Mouse (Mus musculus) lung, postnatal 25 days (tissue): Measurements from ENCODE around the gene Rxylt1.

Experiments used
- DNase-seq: peaks from one replicate; pipeline ENCODE4 v3.0.0; 2022; ENCODE audit warnings: low spot score

The Rxylt1 gene

DNA sequence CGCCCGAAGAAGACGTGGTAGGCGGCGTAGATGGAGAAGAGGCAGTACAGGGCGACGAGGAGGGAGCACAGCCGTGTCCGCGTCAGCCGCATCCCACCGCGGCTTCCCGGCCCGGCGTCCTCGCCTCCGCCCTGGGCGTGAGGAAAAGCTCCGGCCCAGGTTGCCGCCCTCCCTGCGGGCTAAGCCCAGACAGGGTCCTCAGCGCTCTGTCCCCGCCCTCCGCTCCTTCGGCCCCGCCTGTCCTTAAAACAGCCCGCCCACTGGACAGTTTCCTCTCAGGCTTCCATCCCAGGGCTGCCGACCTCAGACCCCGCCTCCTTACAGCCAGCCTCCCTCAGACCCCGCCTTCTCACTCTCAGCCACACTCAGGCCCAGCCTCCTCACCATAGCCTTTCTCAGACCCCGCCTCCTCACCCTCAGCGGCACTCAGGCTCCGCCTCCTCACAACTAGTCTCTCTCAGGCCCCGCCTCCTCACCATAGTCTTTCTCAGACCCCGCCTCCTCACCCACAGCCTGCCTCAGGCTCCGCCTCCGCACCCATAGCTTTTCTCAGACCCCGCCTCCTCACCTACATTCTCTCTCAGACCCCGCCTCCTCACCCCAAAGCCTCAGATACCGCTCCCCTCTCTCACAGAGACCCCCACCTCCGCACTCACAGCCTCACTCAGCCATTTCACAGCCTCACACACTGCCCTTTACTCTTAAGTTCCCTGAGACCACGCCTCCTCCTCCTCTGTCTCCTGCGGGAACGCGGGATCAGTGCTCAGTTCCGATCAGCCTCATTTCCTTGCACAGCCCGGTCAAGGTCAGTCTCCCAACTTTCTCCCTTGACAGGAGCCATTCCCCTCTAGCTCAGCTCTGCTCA lies at the start of gene Rxylt1:
Rxylt1 (minus strand) TSS at position 392 of the 865 bp plus-strand sequence.
- peak; percentile 99 for DNase-seq

DNA sequence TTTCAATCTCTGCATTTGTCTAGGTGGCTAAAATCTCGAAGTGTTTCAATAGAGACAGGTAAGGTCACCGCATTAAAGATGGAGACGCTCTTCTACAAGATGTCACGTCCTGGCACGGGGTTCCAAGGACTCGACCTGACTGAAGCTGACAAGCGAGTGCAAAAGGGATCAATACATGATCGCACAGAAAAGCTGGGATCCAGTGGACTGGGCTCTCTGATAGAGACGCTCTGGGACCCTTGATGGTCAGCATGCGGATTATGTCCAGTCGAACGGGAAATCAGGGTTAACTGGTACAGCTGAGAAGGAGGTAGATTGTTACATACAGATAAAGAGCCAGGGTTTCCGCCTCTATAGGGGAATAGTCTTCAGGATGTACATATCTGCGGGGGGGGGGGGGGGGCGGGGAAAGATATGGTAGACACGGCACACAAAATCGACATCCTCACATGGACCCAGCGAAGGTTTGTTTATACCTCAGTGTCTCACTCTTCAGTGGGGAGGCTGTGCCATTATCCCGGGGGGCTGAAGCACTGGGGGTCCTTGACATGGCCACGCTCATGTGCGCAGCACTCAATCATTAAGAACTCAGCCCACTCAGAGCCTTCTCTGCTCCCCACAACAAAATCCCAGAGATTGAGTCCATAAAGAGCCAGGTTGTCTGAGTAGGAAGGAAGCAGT lies 24.3 kb upstream of the Rxylt1 start:
- no peak for DNase-seq

DNA sequence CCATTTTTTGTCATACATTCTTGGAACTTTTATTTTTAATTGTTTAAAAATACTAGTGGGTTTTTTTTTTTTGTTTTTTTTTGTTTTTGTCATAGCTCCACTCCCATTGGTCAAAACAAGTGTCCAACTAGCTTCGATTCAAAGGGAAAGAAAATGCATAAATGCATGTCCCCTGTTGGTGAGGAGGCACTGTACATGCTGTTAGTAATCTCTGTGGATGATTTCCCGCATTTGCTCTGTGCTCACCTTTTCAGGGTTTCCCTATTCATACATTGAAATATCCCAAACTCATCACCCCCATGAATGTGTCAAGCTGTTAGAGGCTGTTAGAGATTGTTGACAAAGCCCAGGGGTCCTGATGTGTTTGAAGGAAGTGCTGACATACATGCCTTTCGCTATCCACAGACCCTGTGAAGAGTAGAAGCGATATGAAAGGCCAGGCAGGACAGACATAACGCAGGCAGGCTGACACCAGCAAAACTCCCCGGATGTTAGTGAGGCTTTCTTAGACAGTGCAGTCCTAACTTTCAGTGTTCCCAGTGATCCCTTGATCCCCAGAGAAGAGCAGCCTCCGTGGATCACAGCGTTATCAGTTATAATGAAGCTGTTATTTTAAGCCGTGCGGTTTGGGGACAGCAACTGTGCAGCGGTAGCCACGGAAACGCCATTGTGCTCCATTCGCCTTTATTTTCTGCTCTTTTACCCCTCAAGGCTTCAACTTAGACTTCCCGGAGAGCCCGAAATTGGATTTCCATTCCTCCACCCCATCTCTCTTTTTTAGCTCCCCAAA lies 23.5 kb upstream of the Rxylt1 start:
- no peak for DNase-seq

DNA sequence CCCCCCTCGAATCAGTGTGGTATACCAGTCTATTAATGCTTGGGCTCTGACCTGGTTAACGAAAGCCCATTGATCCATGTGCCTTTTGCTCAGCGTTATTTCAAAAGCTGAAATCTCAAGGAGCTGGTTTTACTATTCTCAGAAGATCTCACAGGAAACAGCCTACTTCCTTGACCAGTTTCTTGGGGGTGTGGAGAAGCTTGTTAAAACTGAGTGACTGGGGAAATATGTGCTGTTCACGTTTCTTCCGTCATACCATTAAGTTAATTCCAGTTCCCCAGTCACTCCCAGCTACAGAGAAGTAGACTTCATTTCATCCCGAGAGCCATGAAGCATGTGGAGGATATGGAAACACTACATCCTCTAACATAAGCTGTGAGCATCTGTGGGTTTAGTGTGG lies 22.3 kb upstream of the Rxylt1 start:
- no peak for DNase-seq

DNA sequence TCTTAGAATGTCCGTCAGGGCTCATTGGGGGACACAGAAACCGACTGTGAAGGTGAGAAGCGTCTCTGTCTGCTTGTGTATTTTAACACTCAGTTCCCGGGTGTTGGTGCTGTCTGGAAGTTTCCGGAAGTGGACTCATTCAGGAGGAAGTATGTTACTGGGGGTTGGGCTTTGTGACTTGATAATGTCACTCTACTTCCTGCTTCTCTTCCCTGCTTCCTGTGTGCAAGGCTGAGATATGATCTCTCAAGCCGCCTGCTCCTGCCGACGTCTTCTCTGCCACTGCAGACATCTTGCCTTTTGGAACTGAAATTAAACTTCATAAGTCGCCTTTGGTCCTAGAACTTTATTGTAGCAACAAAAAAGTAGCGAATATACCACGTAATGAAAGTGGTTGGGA lies 19.5 kb upstream of the Rxylt1 start:
- DNase-seq: no peak

DNA sequence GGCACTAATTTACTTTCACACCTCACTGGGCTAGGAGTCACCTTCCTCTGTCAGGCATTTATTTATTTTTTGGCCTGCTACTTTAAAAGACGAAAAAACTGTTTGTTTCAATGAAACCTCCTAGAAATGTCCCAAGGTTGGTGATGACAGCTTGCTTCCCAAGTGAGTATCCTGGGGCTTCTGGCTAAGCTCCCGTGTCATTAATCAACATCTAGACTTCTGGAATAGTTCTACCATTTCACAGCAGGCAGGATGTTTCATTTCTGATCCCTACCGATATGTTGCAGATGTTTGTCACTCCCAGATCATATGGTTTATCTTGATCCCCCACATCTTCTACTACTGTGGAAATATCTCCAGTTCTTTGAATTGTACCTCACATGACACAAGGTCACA lies 9.5 kb upstream of the Rxylt1 start:
- no peak for DNase-seq

DNA sequence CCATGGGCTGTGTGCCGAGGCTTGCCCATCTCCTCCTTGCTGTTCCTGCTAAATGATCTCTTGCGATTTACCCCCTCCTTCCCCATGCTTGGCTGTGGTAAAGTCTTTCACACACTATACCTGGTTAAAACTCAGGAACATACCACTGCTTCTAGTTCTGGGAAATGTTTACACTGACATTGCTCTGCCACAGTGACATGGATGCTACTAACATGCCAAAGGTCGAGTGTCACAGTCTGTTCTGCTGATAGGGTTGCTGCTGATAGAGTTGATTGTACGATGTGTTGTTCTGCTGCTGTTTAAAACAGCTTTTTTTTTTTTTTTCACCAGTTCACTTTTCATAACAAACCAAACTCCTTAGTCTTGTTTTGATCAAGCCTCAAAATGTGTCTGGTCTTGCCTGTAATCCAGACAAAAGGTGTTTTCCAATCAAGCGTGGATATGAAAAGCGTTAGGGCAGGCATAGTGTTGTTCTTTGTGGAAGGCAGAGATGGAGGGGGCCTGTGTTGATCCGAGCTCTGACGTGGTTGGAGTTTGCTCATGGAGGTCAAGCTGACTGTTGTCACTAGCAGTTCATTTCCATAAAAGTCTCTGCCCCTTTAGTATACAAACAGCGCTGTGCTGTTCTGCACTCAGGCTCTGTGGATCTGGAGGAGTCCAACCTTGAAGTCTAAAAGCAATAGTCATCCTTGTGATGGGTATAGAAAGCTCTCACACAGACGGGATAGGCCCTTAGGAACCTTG lies 8.9 kb upstream of the Rxylt1 start:
- peak; percentile 43 for DNase-seq

DNA sequence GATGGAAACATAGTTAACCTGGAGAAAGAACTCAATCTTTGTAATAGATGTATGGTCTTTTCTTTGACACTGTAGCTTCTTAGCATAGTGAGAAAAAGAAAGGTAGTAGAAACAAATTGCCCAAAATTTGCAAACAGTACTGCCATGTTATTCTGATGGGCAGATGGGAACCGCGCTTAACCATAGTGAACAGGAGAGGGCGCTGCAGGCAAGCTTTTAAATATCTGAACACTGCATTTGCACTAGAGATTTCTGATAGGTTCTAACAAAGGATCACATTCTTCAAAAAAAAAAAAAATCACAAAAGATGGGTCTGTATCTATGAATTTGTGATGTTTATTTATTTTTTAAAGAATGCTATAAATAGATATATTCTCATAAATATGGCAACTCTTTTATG lies 8.2 kb upstream of the Rxylt1 start:
- peak; percentile 54 for DNase-seq

DNA sequence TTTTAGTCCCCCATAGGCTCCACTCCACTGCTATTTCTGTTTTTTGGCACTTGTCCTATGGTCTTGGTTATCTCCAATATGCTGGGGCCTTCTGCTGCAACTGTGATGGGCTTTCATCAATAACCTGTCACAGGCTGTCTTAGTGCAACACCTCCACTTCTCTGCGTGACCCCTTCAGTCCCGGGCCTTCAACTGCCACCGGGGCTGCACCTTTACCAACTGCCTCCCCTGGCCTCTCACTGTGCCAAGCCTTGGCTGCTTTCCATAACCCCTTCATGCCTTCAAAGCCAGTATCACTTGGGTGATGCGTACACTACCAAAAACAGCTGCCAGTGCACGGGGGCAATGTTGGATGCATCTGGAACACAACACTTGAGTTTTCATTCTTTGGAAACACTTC lies 5.5 kb upstream of the Rxylt1 start:
- no peak for DNase-seq

DNA sequence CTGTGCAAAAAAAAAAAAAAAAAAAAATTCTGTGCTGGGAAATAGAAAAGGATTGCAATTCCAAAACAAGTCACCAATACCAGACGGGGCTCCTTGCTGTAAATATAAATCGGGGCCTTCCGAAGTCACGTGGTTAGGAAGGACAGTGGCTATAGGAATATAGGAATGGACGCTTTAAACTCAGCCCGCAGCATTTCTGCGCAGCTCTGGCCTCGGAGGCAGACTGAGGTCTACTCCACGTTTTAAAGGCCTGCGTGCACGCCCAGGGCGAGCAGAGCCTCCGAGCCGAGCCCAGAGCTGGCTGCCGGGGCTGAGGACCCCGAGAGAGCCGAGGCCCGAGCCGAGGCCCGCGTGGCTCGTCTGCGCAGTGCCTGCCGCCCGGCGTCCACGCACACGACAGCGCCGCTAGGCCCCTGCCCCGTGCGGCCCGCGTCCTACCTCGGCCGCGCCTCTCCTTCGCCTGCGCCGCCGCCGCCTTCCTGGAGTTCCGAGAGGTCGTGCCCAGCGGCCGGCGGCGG lies 650 bp downstream of the Rxylt1 start:
- peak; percentile 6 for DNase-seq

DNA sequence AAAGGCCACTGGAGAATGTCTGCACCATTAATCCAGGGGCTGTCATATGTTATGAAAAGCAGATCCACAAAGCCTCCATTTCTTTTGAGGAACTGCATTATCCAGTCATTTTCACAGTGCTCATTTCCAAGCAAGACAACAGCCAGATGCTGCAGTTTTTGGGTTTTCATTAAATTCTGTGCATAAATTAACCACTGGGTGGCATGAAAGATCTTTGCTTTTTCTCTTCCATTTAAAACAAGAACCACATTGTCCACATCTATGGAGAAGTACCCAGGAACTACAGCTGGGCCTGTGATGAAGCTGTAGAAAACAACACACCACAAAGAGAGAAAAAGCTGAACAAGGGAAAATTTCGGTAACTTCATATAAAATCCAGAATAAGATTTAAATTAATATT lies 6.7 kb downstream of the Rxylt1 start:
- DNase-seq: no peak

DNA sequence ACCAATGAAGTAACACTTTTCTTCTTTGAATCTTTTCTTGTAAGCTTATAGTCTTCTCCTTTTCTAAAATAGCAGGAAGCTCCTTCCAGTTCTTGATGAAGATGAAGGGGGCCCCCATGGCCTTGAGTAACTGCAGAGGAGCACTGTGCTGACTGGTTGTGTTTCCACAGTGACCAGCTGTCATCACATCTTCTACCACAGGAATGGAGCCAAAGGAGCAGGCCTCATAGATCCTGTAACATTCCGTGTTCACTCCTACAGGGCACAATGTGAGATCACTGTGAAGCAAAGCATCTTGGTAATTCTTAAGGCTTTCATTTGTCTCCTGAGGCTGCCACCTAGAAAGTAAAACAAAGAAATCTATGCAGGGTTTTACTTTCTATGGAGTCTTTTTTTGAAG lies 15.8 kb downstream of the Rxylt1 start:
- no peak for DNase-seq

DNA sequence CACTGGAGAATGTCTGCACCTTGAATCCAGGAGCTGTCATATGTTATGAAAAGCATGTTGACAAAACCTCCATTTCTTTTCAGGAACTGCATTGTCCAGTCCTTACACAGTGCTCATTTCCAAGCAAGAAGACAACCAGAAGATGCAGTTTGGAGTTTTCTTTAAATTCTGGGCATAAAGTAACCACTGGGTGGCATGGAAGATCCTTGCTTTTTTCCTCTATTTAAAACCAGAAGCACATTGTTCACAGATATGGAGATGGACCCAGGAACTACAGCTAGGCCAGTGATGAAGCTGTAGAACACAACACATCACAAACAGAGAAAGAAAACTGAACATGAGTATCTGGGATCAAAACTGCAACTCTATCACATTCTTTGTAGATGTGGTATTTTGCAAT lies 28.0 kb downstream of the Rxylt1 start:
- no peak for DNase-seq

DNA sequence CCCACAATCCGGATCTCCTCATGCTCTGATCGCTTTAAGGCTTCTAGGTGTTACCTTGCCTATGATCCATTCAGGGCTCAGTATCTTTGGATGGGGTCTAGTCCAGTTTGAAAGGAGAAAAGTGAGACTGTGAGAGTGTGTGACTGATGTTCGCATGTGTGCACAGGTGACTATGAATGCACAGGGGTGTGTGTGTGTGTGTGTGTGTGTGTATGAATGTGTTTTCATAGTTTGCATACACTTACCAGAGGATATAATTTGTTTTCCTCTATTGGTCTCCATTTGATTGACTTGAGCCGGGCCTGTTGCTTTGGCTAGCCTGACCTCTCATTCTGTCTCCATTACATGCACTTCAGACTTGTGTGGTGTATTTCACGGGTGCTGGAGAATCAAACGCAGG lies 41.3 kb downstream of the Rxylt1 start:
- DNase-seq: no peak

DNA sequence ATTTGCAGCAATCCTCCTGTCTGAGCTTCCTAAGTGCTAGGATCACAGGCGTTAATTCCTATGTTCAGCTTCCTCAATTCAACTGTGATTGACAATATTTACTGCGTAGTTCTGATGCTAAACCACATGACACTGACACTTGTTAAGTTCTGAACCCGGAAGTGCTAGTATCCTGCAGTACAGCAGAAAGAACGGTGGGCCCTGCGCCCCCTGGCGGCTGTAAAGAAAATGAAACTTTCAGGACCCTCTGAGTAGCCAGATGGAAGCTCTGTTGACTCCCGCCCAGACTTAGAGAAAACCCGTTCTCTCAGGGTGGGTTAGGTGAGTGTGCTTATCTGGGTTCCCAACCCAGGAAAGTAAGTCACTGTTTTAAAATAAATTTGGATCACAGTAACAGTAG lies 42.6 kb downstream of the Rxylt1 start:
- peak; percentile 61 for DNase-seq

DNA sequence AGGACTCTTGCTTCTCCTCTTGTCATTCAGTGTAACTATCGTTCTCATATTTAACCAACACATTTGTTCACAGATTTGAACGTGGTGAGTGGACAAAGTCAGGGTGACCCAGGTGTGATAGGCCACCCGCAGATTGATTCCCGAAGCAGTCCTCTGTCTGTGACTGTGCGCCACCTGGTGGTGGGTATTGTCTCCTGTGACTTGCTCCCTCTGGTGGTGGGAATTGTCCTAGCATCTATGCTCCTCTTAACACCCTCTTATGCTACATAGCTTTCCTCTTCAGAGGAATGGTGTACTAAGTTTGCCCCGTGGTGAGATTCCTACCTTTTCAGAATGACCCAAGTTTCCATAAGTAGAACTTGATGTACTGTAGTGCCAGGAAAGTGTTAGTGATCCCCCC lies 45.3 kb downstream of the Rxylt1 start:
- DNase-seq: peak; percentile 81

DNA sequence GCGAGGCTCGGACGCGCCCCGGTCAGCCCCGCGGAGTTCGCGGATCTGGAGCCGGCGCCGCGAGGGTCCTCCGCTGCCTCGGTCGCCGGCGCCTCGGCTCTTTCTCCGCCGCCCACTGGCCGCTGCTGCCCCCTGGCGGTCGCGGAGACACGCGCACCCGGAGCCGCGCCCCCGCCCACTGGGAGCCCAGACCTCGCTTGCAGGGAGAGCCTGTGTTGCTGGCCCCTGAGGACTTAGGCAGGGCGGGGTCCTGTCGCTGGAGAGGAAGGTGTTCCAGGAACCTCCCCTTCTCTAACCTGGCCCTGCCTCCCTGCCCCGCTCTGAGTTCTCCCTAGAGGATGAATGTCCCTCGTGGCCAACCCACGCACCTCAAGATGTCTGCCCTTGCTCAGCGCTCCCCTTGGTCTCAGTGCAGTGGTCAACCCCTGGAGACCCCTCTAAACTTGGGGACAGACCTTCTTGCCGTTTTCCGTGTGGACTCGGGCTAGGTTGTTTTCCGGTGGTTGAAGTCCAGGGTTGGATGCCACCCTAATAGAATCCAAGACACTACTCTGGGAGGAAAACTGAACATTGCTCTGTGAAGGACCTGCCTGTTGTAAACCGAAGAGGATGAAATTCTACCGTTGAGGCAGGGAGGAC lies 49.3 kb downstream of the Rxylt1 start:
- DNase-seq: peak; percentile 86

DNA sequence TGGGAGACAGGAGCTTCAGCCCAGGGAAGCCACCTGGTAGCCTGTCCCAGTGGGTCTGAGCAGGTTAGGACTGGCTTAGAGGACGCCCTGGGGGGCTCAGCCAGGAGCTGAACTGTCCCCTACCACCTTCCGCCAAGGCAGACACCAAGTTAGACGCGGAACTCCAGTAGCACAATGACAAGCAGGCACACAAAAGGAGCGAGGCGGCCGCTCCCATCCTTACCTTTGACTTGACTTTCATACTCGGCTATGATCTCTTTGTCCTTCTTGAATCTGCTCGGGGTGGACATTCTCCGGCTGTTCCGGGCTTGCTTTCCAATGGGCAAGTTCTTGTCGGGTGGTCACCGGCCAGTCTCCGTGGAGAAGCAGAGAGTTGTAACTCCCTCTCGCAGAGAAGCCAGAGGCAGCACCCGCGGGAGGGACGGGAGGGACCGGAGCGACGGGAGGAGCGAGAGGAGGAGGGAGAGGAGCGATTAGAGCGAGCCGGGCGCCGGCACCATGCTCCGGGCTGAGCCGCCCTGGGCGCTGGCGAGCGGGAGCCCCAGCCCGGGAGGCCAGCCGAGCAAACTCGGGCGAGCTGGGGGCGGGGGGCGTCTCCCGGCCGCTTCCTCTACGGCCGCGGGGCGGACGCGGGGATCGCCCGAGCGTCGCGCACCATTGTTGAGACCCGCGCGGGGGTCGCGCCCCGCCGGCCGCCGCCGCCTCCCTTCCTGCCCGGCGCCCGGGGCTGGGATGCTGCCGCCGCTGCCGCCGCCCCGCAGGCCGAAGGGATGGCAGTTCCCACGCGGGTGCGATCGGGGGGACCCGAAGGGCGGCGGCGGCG lies 50.1 kb downstream of the Rxylt1 start, which contains the start of gene Srgap1:
Srgap1 (minus strand) TSS at position 412 of the 823 bp plus-strand sequence.
- peak; percentile 50 for DNase-seq

DNA sequence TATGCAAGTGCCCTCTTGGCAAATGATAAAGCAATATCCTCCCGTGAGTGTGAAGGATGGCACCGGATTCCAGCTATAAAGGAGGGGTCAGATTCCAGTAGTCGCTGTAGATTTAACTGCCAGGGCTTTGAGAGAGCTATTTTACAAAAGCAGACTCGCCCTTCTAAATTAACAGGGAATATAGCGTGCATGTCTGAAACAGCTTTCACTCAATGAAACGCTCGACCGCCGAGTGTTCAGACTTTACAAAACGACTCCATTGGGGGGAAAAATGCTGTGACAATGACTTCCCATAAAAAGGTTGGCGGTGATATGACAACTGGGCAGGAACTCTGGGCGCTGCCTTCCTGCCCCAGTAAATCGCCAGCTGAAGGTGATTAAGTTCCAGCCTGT lies 50.7 kb downstream of the Rxylt1 start:
- DNase-seq: no peak

DNA sequence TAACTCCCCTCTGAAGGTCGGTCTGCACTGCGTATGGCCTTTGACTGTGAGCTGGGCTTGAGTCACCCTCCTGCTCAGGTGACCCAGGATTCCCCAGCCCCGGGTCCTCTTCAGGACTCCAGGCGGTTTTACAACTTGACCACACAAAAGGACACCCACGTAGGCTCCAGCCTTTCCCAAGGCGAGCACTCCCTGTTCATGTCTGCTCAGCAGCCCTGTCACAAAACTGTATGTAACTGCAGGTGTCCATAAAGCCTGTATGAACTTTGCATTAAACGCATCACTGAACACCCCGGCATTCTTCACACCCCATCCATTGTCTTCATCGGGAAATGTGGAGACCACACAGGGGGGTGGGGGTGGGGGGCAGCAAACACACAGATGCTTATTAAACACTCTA lies 51.2 kb downstream of the Rxylt1 start:
- no peak for DNase-seq
